ENCODE assay signal across 7 mouse cellular contexts in the genomic region with DNA sequence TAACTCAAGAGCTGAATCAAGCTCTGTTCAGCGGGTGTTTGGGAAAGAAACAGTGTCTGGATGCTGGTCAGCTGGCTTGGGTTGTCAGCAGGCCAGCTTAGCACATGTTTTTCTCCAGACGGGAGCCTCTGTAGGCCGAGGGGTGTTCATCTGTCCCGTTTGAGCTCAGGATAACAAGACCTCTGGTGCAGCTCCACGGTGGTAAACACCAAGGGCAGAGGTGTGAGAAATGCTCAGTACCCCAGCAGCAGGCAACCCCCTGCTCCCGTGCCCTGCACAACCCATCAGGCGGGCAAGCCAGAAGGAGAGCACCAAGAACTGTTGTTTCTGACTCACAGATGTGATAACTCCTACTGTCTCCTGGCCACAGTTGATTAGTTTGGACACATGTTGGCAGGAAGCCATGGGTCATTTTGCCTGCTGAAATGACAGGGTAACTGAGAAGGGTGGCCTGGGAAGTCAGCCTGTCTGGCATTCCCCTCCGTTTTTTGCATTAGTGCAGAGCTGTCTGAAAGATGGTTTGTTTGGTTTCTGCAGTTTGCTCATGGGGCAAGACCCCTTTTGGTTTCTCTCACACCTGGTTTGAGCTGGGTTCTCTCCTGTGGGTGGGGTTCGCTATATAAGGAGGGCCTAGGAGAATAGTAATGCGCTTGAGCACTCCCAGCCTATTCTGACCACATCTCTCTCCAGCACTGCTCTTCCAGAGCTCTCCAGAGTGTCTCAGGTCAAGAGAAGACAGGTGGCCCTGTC. TPM values are rescaled to one million over a fixed set of nuclear protein-coding genes. Genes with fewer than 3 reads are reported as not detected.
DNase-seq lines count a peak whose midpoint lies in the region; ATAC-seq and TF ChIP-seq lines count a peak whose summit lies in the region.

No protein-coding gene starts in this region.

- no peaks in the 10 kb centered on the region for H3K27me3 ChIP-seq in hindbrain, embryonic 13.5 days
- no peaks in the 10 kb centered on the region for H3K27me3 ChIP-seq in liver, adult 2 months (ENCODE audit: control insufficient read depth, insufficient read depth, low read length)

- peak overlapping the region; percentile 69 for H3K27ac ChIP-seq in hindbrain, embryonic 13.5 days
- peak overlapping the region; percentile 38 for H3K27ac ChIP-seq in liver, adult 2 months (replicated peaks; ENCODE audit: insufficient read depth, low read depth, low read length)

- no peak for TF ChIP-seq POLR2A in liver, adult 2 months (IDR thresholded peaks at IDR 0.05; ENCODE audit: extremely low read depth, insufficient read depth, low read length)

- H3K4me3 ChIP-seq in hindbrain, embryonic 13.5 days, result no peak overlapping the region
- no peak overlapping the region for H3K4me3 ChIP-seq in liver, adult 2 months (ENCODE audit: insufficient read depth, low read depth, low read length)

- H3K4me1 ChIP-seq in hindbrain, embryonic 13.5 days (replicated peaks), result peaks cover 59% of the 10 kb centered on the region
- peaks cover 28% of the 10 kb centered on the region for H3K4me1 ChIP-seq in liver, adult 2 months (ENCODE audit: control insufficient read depth, insufficient read depth, low read length)

- no peaks in the 10 kb centered on the region for H3K9me3 ChIP-seq in hindbrain, embryonic 13.5 days

- H3K36me3 ChIP-seq in hindbrain, embryonic 13.5 days, result peaks cover 5% of the 10 kb centered on the region; the same call in 1 of the 2 replicates
- H3K36me3 ChIP-seq in liver, adult 2 months (ENCODE audit: control insufficient read depth, insufficient read depth, low read length), result no peaks in the 10 kb centered on the region

- no peak for TF ChIP-seq CTCF in liver, adult 2 months (IDR thresholded peaks at IDR 0.05; ENCODE audit: low read depth, low read length)

- H3K9ac ChIP-seq in hindbrain, embryonic 13.5 days, result peak overlapping the region; percentile 20; the same call in 1 of the 2 replicates
- peak overlapping the region; percentile 53 for H3K9ac ChIP-seq in liver, adult 2 months (ENCODE audit: low read depth, low read length)

- DNase-seq in adrenal gland, adult (ENCODE audit: inconsistent age in 2 of 2, low spot score in 1 of 2), result peak; percentile 58 to 87
- DNase-seq in cerebellum, adult 9-10 months, result peak; percentile 43
- DNase-seq in gastrocnemius, adult 8-10 months (ENCODE audit: low spot score in 2 of 2), result peak; percentile 26 to 51
- peak; percentile 82 for DNase-seq in liver, adult 2 months (ENCODE audit: extremely low read depth, low read depth, low spot score)
- peak; percentile 4 to 24 for DNase-seq in natural killer cell, adult 2 months (ENCODE audit: low spot score in 2 of 2)
- DNase-seq in thymus, postnatal 25 days, result no peak

- H3K4me2 ChIP-seq in hindbrain, embryonic 13.5 days, result no peak overlapping the region

- 42% methylated on average over 10 of the region's 10 CpGs for WGBS in hindbrain, embryonic 13.5 days
- 23% methylated on average over 10 of the region's 10 CpGs for WGBS in liver, adult 2 months

- peak; percentile 40; the same call in 1 of the 2 replicates for ATAC-seq in hindbrain, embryonic 13.5 days (ENCODE audit: low FRiP score)

- peaks cover 54% of the 10 kb centered on the region; the same call in 1 of the 2 replicates for H3K79me2 ChIP-seq in liver, adult 2 months (ENCODE audit: control insufficient read depth, insufficient read depth, low read length)

RNA-seq across cellular contexts. Expression of gene Daam1, which starts 25.0 kb away (rescaled TPM):
- 10 to 100 TPM in 1 of 4 experiments, 1 to 10 TPM in 3; 7.7 to 10.4 (median 8.8) TPM for total RNA-seq in gastrocnemius, adult 8-10 months (2022)
- 25.0 and 27.4 TPM in 2 replicates for polyA plus RNA-seq in hindbrain, embryonic 13.5 days (2015; fragmentation: Nextera tagmentation; extraction: Ambion mirVana)
- total RNA-seq in liver, adult 2 months (2014; rRNA removed), result 32.3 and 33.4 TPM in 2 replicates
- polyA plus RNA-seq in liver, adult 2 months (2012; rRNA removed), result 5.5 and 7.7 TPM in 2 replicates
